Mouse (Mus musculus): Measurements from ENCODE around the gene Rabep1.
A peak's percentile ranks its signal among the peaks of the same experiment; 100 is the strongest.
"Not testable (repeated sequence)": the region's sequence is repeated elsewhere in the genome, so short reads cannot be mapped to it uniquely, and the experiment has no call there.

The Rabep1 gene

GRCm38 (mm10) chr11:70831201-70831600 is 13.4 kb upstream of the Rabep1 start:
- no peak for DNase-seq (ENCODE audit: low spot score)

- DNase-seq (ENCODE audit: low spot score) = no peak
Measured at GRCm38 (mm10) chr11:70833408-70833807, 11.2 kb upstream of the Rabep1 start.

GRCm38 (mm10) chr11:70833831-70834230 is 10.7 kb upstream of the Rabep1 start:
- no peak for DNase-seq (ENCODE audit: low spot score)

- DNase-seq (ENCODE audit: low spot score) = no peak
Measured at GRCm38 (mm10) chr11:70835381-70835831, 9.2 kb upstream of the Rabep1 start.

GRCm38 (mm10) chr11:70837031-70837430 is 7.5 kb upstream of the Rabep1 start:
- no peak for DNase-seq (ENCODE audit: low spot score)

GRCm38 (mm10) chr11:70838610-70839009 is 6.0 kb upstream of the Rabep1 start:
- DNase-seq (ENCODE audit: low spot score) = no peak

GRCm38 (mm10) chr11:70842983-70843382 is 1.6 kb upstream of the Rabep1 start:
- no peak for DNase-seq (ENCODE audit: low spot score)

- DNase-seq (ENCODE audit: low spot score) = no peak
Measured at GRCm38 (mm10) chr11:70843701-70844551, 652 bp upstream of the Rabep1 start.

GRCm38 (mm10) chr11:70845457-70845978 is 940 bp downstream of the Rabep1 start:
- no peak for DNase-seq (ENCODE audit: low spot score)

GRCm38 (mm10) chr11:70846029-70846428 is 1.5 kb downstream of the Rabep1 start:
- no peak for DNase-seq (ENCODE audit: low spot score)

- DNase-seq (ENCODE audit: low spot score) = no peak
Measured at GRCm38 (mm10) chr11:70860371-70860770, 15.8 kb downstream of the Rabep1 start.

- not testable (repeated sequence) for DNase-seq (ENCODE audit: low spot score)
Measured at GRCm38 (mm10) chr11:70863204-70863603, 18.6 kb downstream of the Rabep1 start.

GRCm38 (mm10) chr11:70865223-70865622 is 20.6 kb downstream of the Rabep1 start:
- DNase-seq (ENCODE audit: low spot score) = no peak

GRCm38 (mm10) chr11:70869263-70869662 is 24.7 kb downstream of the Rabep1 start:
- no peak for DNase-seq (ENCODE audit: low spot score)

GRCm38 (mm10) chr11:70869811-70870210 is 25.2 kb downstream of the Rabep1 start:
- DNase-seq (ENCODE audit: low spot score) = no peak

GRCm38 (mm10) chr11:70870407-70870806 is 25.8 kb downstream of the Rabep1 start:
- DNase-seq (ENCODE audit: low spot score) = peak; percentile 11

GRCm38 (mm10) chr11:70871110-70871509 is 26.5 kb downstream of the Rabep1 start:
- no peak for DNase-seq (ENCODE audit: low spot score)

GRCm38 (mm10) chr11:70871766-70872330 is 27.3 kb downstream of the Rabep1 start:
- DNase-seq (ENCODE audit: low spot score) = no peak

- no peak for DNase-seq (ENCODE audit: low spot score)
Measured at GRCm38 (mm10) chr11:70873846-70874613, 29.5 kb downstream of the Rabep1 start.

GRCm38 (mm10) chr11:70877670-70878069 is 33.1 kb downstream of the Rabep1 start:
- DNase-seq (ENCODE audit: low spot score) = no peak

GRCm38 (mm10) chr11:70882905-70883430 is 38.4 kb downstream of the Rabep1 start:
- no peak for DNase-seq (ENCODE audit: low spot score)

GRCm38 (mm10) chr11:70890643-70891042 is 46.1 kb downstream of the Rabep1 start:
- DNase-seq (ENCODE audit: low spot score) = no peak

Data from layer of hippocampus, adult 9-10 months (tissue).